Mouse (Mus musculus): ENCODE measurements around the gene Prlh. TPM values are rescaled to one million over a fixed set of nuclear protein-coding genes. Genes with fewer than 3 reads are reported as not detected.

The Prlh gene
- polyA plus RNA-seq, 1 experiment = not detected

DNA sequence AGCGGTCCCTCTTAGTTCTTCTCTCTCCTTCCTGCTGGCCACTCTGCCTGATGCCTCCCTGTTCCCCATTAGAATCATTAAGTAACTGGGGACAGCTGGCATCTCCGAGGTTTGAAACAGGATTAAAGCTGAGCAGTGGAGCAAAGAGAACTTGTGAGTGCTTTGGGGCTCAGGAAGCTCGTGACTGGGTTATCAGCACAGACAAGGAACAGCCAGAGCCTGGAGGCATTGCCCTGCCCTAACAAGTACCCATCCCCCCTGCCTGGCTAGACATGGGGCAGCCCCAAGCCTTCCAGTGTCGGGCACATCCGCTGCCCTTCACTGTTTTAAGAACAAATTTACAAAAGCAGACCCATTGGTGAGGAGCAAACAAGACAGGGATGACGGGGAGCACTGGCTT lies 35.4 kb upstream of the Prlh start:
- no peaks in the 10 kb centered on the region for H3K36me3 ChIP-seq (ENCODE audit: control insufficient read depth, insufficient read depth)
- H3K4me3 ChIP-seq = no peak overlapping the region
- no peaks in the 10 kb centered on the region for H3K27me3 ChIP-seq (ENCODE audit: control insufficient read depth, insufficient read depth, insufficient read length)
- H3K79me2 ChIP-seq (ENCODE audit: control insufficient read depth, insufficient read depth) = no peaks in the 10 kb centered on the region
- no peak overlapping the region for H3K4me2 ChIP-seq (ENCODE audit: low read depth)
- no peak for TF ChIP-seq USF1 (IDR thresholded peaks at IDR 0.05; ENCODE audit: low read depth)
- no peak for TF ChIP-seq MYOG (IDR thresholded peaks at IDR 0.05; ENCODE audit: control insufficient read depth in 1 of 3, insufficient read depth in 1 of 3, insufficient read length in 2 of 3, low read depth in 2 of 3)
- no peak for TF ChIP-seq TCF3 (IDR thresholded peaks at IDR 0.05; ENCODE audit: insufficient read length, low read depth)
- no peak for TF ChIP-seq REST (IDR thresholded peaks at IDR 0.05; ENCODE audit: insufficient read depth, insufficient read length)
- no peak for TF ChIP-seq E2F4 (IDR thresholded peaks at IDR 0.05; ENCODE audit: insufficient read depth)
- TF ChIP-seq MAX (IDR thresholded peaks at IDR 0.05; ENCODE audit: low read depth) = no peak
- TF ChIP-seq POLR2AphosphoS2 (IDR thresholded peaks at IDR 0.05; ENCODE audit: insufficient read length, low read depth) = no peak
- no peak overlapping the region for H3ac ChIP-seq (ENCODE audit: control insufficient read depth, insufficient read length)

DNA sequence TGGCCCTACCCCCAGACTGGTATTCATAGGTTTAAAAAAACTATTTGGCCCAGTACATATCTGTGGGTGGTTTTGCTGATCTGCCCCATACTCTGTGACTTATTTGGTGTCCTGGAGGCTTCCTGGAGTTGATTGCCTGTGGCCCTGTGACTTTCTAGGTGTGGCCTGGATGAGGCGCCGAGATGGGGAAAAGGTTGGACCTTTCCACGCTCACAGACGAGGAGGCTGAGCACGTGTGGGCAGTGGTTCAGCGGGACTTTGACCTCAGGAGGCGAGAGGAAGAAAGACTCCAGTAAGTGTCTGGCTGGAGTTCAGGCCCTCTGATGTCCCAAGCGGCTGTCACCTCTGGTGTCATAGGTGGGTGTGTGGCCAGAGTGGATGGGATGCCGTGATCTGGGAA lies 31.2 kb upstream of the Prlh start:
- Histone ChIP-seq H3K27me3 (ENCODE audit: control insufficient read depth, insufficient read depth, insufficient read length) (no peaks in the 10 kb centered on the region), H3K4me3 (no peak overlapping the region), H3ac (ENCODE audit: control insufficient read depth, insufficient read length) (no peak overlapping the region), H3K79me2 (ENCODE audit: control insufficient read depth, insufficient read depth) (no peaks in the 10 kb centered on the region), H3K36me3 (ENCODE audit: control insufficient read depth, insufficient read depth) (no peaks in the 10 kb centered on the region), H3K4me2 (ENCODE audit: low read depth) (no peak overlapping the region)
- no peak for TF ChIP-seq POLR2AphosphoS2 (IDR thresholded peaks at IDR 0.05; ENCODE audit: insufficient read length, low read depth)
- no peak for TF ChIP-seq POLR2A (IDR thresholded peaks at IDR 0.05; ENCODE audit: insufficient read length, low read depth)
- TF ChIP-seq REST (IDR thresholded peaks at IDR 0.05; ENCODE audit: insufficient read depth, insufficient read length) = no peak
- TF ChIP-seq MYOD1 (IDR thresholded peaks at IDR 0.05; ENCODE audit: control insufficient read depth in 1 of 3, insufficient read length in 2 of 3, low read depth in 2 of 3) = no peak
- no peak for TF ChIP-seq MAX (IDR thresholded peaks at IDR 0.05; ENCODE audit: low read depth)
- no peak for TF ChIP-seq USF1 (IDR thresholded peaks at IDR 0.05; ENCODE audit: low read depth)

DNA sequence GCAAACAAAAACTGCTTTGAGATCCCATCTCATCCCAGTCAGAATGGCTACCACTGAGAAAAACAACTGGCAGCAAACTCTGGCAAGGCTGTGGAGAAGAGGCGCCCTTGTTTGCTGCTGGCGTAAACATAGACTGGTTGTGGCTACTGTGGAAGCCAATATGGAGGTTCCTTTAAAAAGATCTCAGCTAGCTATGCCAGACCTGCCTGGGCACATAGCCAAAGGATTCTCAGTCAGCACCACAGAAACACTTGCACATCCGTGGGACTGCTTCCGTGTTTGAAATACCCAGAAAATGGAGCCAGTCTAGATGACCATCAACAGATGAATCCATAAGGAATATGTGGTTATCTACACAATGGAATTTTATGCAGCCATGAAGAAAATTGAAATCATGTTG lies 26.9 kb upstream of the Prlh start:
- Histone ChIP-seq H3K27me3 (ENCODE audit: control insufficient read depth, insufficient read depth, insufficient read length) (no peaks in the 10 kb centered on the region), H3K79me2 (ENCODE audit: control insufficient read depth, insufficient read depth) (no peaks in the 10 kb centered on the region), H3K4me3 (no peak overlapping the region), H3ac (ENCODE audit: control insufficient read depth, insufficient read length) (no peak overlapping the region), H3K4me2 (ENCODE audit: low read depth) (no peak overlapping the region), H3K36me3 (ENCODE audit: control insufficient read depth, insufficient read depth) (no peaks in the 10 kb centered on the region)
- TF ChIP-seq REST (IDR thresholded peaks at IDR 0.05; ENCODE audit: insufficient read depth, insufficient read length) (no peak), MYOG (IDR thresholded peaks at IDR 0.05; ENCODE audit: control insufficient read depth in 1 of 3, insufficient read depth in 1 of 3, insufficient read length in 2 of 3, low read depth in 2 of 3) (no peak), SRF (IDR thresholded peaks at IDR 0.05; ENCODE audit: control insufficient read depth, insufficient read length, low read depth) (no peak), CEBPB (IDR thresholded peaks at IDR 0.05; ENCODE audit: insufficient read depth, poor library complexity, severe bottlenecking) (no peak), MYOD1 (IDR thresholded peaks at IDR 0.05; ENCODE audit: control insufficient read depth in 1 of 3, insufficient read length in 2 of 3, low read depth in 2 of 3) (no peak), POLR2AphosphoS2 (IDR thresholded peaks at IDR 0.05; ENCODE audit: insufficient read length, low read depth) (no peak), E2F4 (IDR thresholded peaks at IDR 0.05; ENCODE audit: insufficient read depth) (no peak), MAX (IDR thresholded peaks at IDR 0.05; ENCODE audit: low read depth) (no peak), TCF3 (IDR thresholded peaks at IDR 0.05; ENCODE audit: insufficient read length, low read depth) (no peak), USF1 (IDR thresholded peaks at IDR 0.05; ENCODE audit: low read depth) (no peak), POLR2A (IDR thresholded peaks at IDR 0.05; ENCODE audit: insufficient read length, low read depth) (no peak), TCF12 (IDR thresholded peaks at IDR 0.05; ENCODE audit: insufficient read depth, poor library complexity, severe bottlenecking) (no peak)

DNA sequence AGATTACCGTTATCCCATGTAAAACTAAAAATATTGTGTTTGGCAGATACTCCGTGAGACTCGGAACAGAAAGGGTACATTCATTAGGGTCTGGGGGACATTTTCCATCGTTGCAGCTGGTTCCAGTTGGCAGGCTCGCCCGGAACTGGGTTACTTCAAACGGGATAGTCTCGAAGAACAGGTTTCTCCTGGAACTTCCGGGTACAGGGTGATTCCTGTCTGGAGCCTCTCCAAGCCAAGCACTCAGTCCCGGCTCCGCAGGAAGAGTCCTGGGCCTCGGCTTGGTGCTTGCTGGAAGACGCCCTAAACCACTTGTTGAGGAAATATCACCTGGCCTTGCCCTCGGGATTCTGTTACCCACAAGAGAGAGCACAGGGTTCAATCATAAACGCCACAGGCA lies 25.6 kb upstream of the Prlh start:
- Histone ChIP-seq H3K4me3 (no peak overlapping the region), H3K27me3 (ENCODE audit: control insufficient read depth, insufficient read depth, insufficient read length) (no peaks in the 10 kb centered on the region)
- no peak for TF ChIP-seq USF1 (IDR thresholded peaks at IDR 0.05; ENCODE audit: low read depth)
- no peak for TF ChIP-seq POLR2A (IDR thresholded peaks at IDR 0.05; ENCODE audit: insufficient read length, low read depth)
- no peak for TF ChIP-seq TCF12 (IDR thresholded peaks at IDR 0.05; ENCODE audit: insufficient read depth, poor library complexity, severe bottlenecking)
- TF ChIP-seq CEBPB (IDR thresholded peaks at IDR 0.05; ENCODE audit: insufficient read depth, poor library complexity, severe bottlenecking) = no peak
- no peak for TF ChIP-seq POLR2AphosphoS2 (IDR thresholded peaks at IDR 0.05; ENCODE audit: insufficient read length, low read depth)
- TF ChIP-seq E2F4 (IDR thresholded peaks at IDR 0.05; ENCODE audit: insufficient read depth) = no peak
- no peak for TF ChIP-seq TCF3 (IDR thresholded peaks at IDR 0.05; ENCODE audit: insufficient read length, low read depth)
- no peak for TF ChIP-seq SRF (IDR thresholded peaks at IDR 0.05; ENCODE audit: control insufficient read depth, insufficient read length, low read depth)
- TF ChIP-seq MYOG (IDR thresholded peaks at IDR 0.05; ENCODE audit: control insufficient read depth in 1 of 3, insufficient read depth in 1 of 3, insufficient read length in 2 of 3, low read depth in 2 of 3) = no peak
- no peak for TF ChIP-seq REST (IDR thresholded peaks at IDR 0.05; ENCODE audit: insufficient read depth, insufficient read length)
- no peak for TF ChIP-seq MAX (IDR thresholded peaks at IDR 0.05; ENCODE audit: low read depth)
- no peak for TF ChIP-seq MYOD1 (IDR thresholded peaks at IDR 0.05; ENCODE audit: control insufficient read depth in 1 of 3, insufficient read length in 2 of 3, low read depth in 2 of 3)

DNA sequence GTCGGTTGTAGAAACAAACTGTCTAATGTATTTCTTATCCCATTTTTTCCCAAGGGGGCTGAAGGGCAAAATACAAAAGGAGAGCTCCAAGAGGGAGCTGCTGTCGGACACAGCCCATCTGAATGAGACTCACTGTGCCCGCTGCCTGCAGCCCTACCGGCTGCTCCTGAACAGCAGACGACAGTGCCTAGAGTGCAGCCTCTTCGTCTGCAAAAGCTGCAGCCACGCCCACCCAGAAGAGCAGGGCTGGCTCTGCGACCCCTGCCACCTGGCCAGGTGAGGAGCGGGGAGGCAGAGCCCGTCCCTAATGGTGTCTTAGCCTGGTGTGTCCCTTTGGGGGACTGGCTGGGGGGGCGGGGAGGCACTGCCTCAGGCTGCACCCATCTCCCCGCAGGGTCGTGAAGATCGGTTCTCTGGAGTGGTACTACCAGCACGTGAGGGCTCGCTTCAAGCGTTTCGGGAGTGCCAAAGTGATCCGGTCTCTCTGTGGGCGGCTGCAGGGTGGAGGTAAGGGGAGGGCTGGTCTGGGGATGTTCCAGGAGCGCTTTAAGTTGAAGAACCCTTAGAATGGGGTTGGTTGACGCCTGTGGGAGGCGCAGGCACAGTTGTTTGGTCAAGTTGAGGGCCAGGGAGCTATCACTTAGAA lies 24.9 kb upstream of the Prlh start:
- Histone ChIP-seq H3K4me2 (ENCODE audit: low read depth) (peak overlapping the region; percentile 60), H3K4me3 (no peak overlapping the region), H3K27me3 (ENCODE audit: control insufficient read depth, insufficient read depth, insufficient read length) (peaks cover 1% of the 10 kb centered on the region), H3K79me2 (ENCODE audit: control insufficient read depth, insufficient read depth) (no peaks in the 10 kb centered on the region), H3K36me3 (ENCODE audit: control insufficient read depth, insufficient read depth) (no peaks in the 10 kb centered on the region), H3ac (ENCODE audit: control insufficient read depth, insufficient read length) (no peak overlapping the region)
- TF ChIP-seq REST (IDR thresholded peaks at IDR 0.05; ENCODE audit: insufficient read depth, insufficient read length) (no peak), TCF12 (IDR thresholded peaks at IDR 0.05; ENCODE audit: insufficient read depth, poor library complexity, severe bottlenecking) (no peak), POLR2AphosphoS2 (IDR thresholded peaks at IDR 0.05; ENCODE audit: insufficient read length, low read depth) (no peak), MYOG (IDR thresholded peaks at IDR 0.05; ENCODE audit: control insufficient read depth in 1 of 3, insufficient read depth in 1 of 3, insufficient read length in 2 of 3, low read depth in 2 of 3) (no peak), CEBPB (IDR thresholded peaks at IDR 0.05; ENCODE audit: insufficient read depth, poor library complexity, severe bottlenecking) (no peak), SRF (IDR thresholded peaks at IDR 0.05; ENCODE audit: control insufficient read depth, insufficient read length, low read depth) (no peak), USF1 (IDR thresholded peaks at IDR 0.05; ENCODE audit: low read depth) (no peak), POLR2A (IDR thresholded peaks at IDR 0.05; ENCODE audit: insufficient read length, low read depth) (no peak), MAX (IDR thresholded peaks at IDR 0.05; ENCODE audit: low read depth) (no peak)

More for the DNA sequence above, 25.6 kb upstream of the Prlh start:
- no peaks in the 10 kb centered on the region for H3K79me2 ChIP-seq (ENCODE audit: control insufficient read depth, insufficient read depth)
- H3K36me3 ChIP-seq (ENCODE audit: control insufficient read depth, insufficient read depth) = no peaks in the 10 kb centered on the region
- no peak overlapping the region for H3ac ChIP-seq (ENCODE audit: control insufficient read depth, insufficient read length)
- H3K4me2 ChIP-seq (ENCODE audit: low read depth) = no peak overlapping the region
